Mouse (Mus musculus) spleen, adult 2 months (tissue): ENCODE measurements around the gene Gm42791. TPM values are rescaled to one million over a fixed set of nuclear protein-coding genes. Genes with fewer than 3 reads are reported as not detected.

Source experiments
- DNase-seq, 2 experiments: peaks; one replicate each; pipeline versions ENCODE4 v3.0.0 to v3.0.0-alpha.2; 2012 to 2021; ENCODE audit warnings: low spot score in 2 of 2, low read depth in 1 of 2
- H3K27ac ChIP-seq: fragments of 200-500 bp; 2 replicates; pipeline ENCODE4 v1.5.1; 2012; ENCODE audit warnings: low read length, inconsistent platforms; ENCODE audit not compliant: insufficient read depth
- H3K27me3 ChIP-seq: fragments of 200-500 bp; 2 replicates; pipeline ENCODE4 v1.6.1; 2012; ENCODE audit warnings: mild to moderate bottlenecking, moderate library complexity, low read length, inconsistent platforms; ENCODE audit not compliant: control insufficient read depth, insufficient read depth
- H3K36me3 ChIP-seq: fragments of 200-500 bp; 2 replicates; pipeline ENCODE4 v1.6.1; 2012; ENCODE audit warnings: mild to moderate bottlenecking, low read length, inconsistent platforms; ENCODE audit not compliant: control insufficient read depth, insufficient read depth
- H3K4me1 ChIP-seq: fragments of 200-500 bp; 2 replicates; pipeline ENCODE4 v1.6.1; 2011; ENCODE audit warnings: inconsistent platforms; ENCODE audit not compliant: control insufficient read depth, insufficient read depth, insufficient read length
- H3K4me3 ChIP-seq: fragments of 200-500 bp; 2 replicates; pipeline ENCODE4 v1.5.1; 2011; ENCODE audit warnings: mild to moderate bottlenecking, inconsistent platforms; ENCODE audit not compliant: insufficient read depth, insufficient read length; ENCODE audit errors: extremely low read depth
- CTCF ChIP-seq: fragments of 200-500 bp; IDR thresholded peaks from 2 replicates; pipeline ENCODE4 v1.5.1; 2011; ENCODE audit warnings: mild to moderate bottlenecking, inconsistent platforms; ENCODE audit not compliant: insufficient read depth, insufficient read length, insufficient replicate concordance; ENCODE audit errors: extremely low read depth
- POLR2A ChIP-seq: fragments of 200-500 bp; IDR thresholded peaks from 2 replicates; pipeline ENCODE4 v1.6.1; 2011; ENCODE audit warnings: low read depth, low read length, inconsistent platforms
- WGBS: fragments of 180-500 bp; shearing (Covaris S2); methylation state at CpG from one replicate; pipeline ENCODE4 v1.1.7; 2018; 5-methylcytosine and 5-hydroxymethylcytosine counted together
- polyA plus RNA-seq: library from polyadenylated mRNA; depleted of rRNA; stranded (reverse); fragments of >200 nt; gene quantifications from 2 replicates; pipeline ENCODE4 v1.2.3, GENCODE M21; 2012

The Gm42791 gene
- polyA plus RNA-seq, 1 experiment = not detected

DNA sequence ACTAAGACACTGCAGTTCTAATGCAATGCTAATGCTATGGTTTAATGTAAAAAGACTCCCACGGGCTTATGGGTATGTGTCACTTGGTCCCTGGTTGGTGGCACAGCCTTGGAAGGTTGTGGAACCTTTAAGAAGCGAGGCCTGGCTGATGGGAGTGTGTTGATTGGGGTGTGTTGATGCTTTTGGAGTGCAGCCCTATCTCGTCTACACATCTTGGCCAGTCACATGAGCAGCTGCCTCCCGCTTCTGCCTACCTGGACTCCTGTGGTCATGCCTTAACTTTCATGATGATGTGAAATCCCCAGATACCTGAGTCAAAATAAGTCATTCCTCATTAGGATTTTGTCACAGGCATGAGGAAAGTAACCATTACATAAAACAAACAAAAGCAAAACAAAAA lies 88.6 kb downstream of the Gm42791 start:
- Histone ChIP-seq H3K36me3 (no peaks in the 10 kb centered on the region), H3K27ac (no peak overlapping the region), H3K4me1 (peaks cover 21% of the 10 kb centered on the region), H3K4me3 (no peak overlapping the region), H3K27me3 (no peaks in the 10 kb centered on the region)
- no peak for DNase-seq
- no peak for TF ChIP-seq POLR2A
- no peak for TF ChIP-seq CTCF
- 80% methylated on average over 4 of the region's 4 CpGs for WGBS

DNA sequence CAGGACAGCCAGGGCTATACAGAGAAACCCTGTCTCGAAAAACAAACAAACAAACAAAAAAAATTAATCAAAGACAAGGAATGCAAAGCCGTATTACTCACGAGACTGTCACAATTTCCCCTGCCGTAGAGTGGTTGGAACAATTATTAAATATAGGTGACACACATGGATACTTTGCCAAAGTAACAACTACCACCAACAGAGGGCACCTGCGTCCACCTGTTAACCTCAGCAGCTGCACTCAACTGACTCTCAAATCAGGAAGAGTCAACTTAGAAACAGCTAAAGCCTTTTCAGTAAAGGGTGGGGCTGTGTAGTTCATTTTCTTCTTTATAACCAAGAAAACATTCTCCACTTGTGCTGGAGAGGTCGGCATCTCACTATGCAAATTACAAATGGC lies 90.1 kb downstream of the Gm42791 start:
- no peaks in the 10 kb centered on the region for H3K36me3 ChIP-seq
- no peak overlapping the region for H3K4me3 ChIP-seq
- WGBS = 37% methylated on average over 6 of the region's 6 CpGs
- peak overlapping the region; percentile 21; the same call in 1 of the 2 replicates for H3K27ac ChIP-seq
- H3K27me3 ChIP-seq = no peaks in the 10 kb centered on the region
- DNase-seq = peak; percentile 78 to 79
- TF ChIP-seq CTCF (peak; percentile 65; the same call in 1 of the 2 replicates), POLR2A (no peak)
- peaks cover 16% of the 10 kb centered on the region for H3K4me1 ChIP-seq

DNA sequence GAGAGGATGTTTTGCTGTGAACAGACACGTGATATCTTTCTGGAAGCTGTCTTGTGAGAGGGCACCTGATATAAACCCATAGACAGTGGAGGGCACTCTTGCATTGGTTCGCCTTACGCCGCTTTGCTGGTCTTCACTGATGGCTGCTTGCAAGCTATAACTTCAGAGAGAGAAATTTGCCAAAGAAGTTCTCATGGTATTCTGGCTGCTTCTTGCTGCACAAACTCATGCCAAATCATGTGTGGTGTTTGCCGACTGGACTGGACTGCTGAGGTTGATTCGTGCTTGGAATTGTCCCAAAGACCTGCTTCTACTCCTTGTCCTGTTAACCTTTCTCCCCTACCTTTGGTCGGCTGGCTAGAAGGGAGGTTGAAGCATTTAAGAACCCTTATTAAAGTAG lies 95.6 kb downstream of the Gm42791 start:
- Histone ChIP-seq H3K36me3 (no peaks in the 10 kb centered on the region), H3K4me3 (no peak overlapping the region), H3K4me1 (peaks cover 8% of the 10 kb centered on the region; the same call in 1 of the 2 replicates), H3K27ac (no peak overlapping the region), H3K27me3 (no peaks in the 10 kb centered on the region)
- no peak for DNase-seq
- WGBS = 97% methylated on average over 7 of the region's 7 CpGs
- TF ChIP-seq CTCF = no peak
- TF ChIP-seq POLR2A = no peak

DNA sequence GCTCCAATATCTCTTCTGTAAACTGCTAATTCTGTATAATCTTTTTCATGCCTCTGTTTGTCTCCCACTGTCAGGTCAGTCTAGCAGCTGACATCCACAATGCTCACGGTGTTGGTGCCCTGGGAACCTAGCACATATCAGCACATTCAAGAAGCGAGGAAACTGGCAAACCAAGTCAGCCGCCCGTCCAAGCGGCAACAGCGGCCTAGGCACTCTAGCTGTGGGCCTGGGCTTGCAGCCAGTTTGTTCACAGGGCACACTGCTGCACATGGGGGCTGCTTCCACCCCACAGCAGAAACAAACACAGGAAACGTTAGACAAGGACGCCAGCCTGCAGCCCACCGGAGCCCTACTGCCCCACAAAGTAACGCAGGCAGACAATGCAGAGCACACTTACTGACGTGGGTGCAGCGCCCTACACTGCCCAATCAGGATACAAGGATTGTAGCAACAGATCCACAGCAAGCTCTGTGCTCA lies 97.0 kb downstream of the Gm42791 start:
- H3K27me3 ChIP-seq = no peaks in the 10 kb centered on the region
- peaks cover 8% of the 10 kb centered on the region; the same call in 1 of the 2 replicates for H3K4me1 ChIP-seq
- no peak overlapping the region for H3K27ac ChIP-seq
- TF ChIP-seq CTCF (no peak), POLR2A (no peak)
- WGBS = 46% methylated on average over 12 of the region's 12 CpGs
- no peak for DNase-seq
- H3K36me3 ChIP-seq = peaks cover under 1% of the 10 kb centered on the region; the same call in 1 of the 2 replicates
- H3K4me3 ChIP-seq = no peak overlapping the region

DNA sequence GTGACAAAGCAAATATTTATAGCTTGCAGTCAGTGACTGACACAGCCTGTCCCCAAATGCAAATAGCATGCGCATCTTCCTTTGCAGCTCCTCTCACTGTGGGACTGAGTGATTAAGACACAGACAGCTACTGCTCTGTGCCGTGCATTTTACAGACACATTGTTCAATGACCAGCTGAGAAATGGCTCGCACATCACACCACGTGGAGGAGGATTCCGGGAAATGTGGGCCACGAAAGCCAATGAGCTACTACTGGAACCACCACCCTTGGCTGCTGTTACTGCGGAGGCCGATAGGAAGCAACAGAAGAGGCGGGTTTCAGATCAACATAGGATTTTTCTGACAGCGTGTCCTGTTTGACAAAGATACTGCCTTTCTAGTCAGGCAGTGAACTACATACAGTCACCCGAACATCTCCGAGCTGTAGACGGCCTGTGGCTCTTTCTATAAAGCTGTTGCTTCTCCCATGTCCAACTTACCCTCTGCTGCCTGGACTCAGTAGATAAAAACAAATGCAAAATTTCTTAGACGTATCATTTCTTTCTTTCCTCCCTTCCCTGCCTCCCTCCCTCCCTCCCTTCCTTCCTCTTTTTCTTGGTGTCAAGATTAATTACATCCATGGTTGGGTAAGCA lies 97.8 kb downstream of the Gm42791 start:
- H3K4me1 ChIP-seq = peaks cover 8% of the 10 kb centered on the region; the same call in 1 of the 2 replicates
- H3K27ac ChIP-seq = no peak overlapping the region
- no peaks in the 10 kb centered on the region for H3K27me3 ChIP-seq
- TF ChIP-seq POLR2A (no peak), CTCF (no peak)
- H3K4me3 ChIP-seq = no peak overlapping the region
- DNase-seq = no peak
- WGBS = 16% methylated on average over 14 of the region's 14 CpGs
- H3K36me3 ChIP-seq = peaks cover 2% of the 10 kb centered on the region; the same call in 1 of the 2 replicates

DNA sequence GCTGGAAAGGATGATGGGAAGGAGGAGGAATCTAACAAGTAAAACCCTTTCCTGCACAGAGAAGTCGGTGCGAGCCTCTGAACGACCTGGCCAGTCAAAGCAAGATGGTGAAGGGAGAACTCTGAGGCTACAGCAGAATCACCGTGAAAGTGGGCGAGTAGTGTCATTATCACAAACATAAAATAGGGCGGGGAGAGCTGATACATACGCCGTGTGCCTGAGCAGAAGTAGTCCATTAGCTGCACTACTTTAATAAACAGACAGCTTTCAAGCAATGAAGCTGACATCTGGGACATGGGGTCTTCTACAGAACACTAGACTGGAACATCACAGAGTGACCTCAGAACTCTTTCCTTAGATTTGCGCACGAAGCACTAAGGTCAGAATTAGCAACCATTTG lies 98.4 kb downstream of the Gm42791 start:
- Histone ChIP-seq H3K4me3 (no peak overlapping the region), H3K27ac (no peak overlapping the region), H3K4me1 (peaks cover 8% of the 10 kb centered on the region; the same call in 1 of the 2 replicates), H3K27me3 (no peaks in the 10 kb centered on the region), H3K36me3 (peaks cover 2% of the 10 kb centered on the region; the same call in 1 of the 2 replicates)
- DNase-seq = no peak
- WGBS = 90% methylated on average over 10 of the region's 10 CpGs
- TF ChIP-seq CTCF = no peak
- TF ChIP-seq POLR2A = no peak

DNA sequence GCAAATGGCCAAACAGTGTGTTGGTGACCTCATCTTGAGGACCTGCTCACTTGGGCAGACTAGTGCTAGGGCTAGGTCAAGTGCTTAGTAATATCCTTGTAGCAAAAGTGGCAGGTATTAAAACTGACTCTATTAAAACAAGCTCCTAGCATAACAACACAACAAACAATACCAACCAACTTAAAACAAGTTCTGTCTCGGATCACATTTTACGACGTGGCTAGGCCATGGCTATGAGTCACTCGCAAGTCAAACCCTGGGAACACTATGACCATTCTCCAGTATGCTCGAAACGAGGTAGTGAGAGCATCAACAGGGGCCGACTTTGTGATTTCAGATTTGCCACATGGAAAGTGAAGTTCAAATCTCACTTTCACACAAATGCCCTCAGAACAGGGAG lies 99.1 kb downstream of the Gm42791 start:
- WGBS = 94% methylated on average over 7 of the region's 7 CpGs
- peaks cover 8% of the 10 kb centered on the region; the same call in 1 of the 2 replicates for H3K4me1 ChIP-seq
- no peak for TF ChIP-seq CTCF
- TF ChIP-seq POLR2A = no peak
- H3K27me3 ChIP-seq = no peaks in the 10 kb centered on the region
- no peak overlapping the region for H3K4me3 ChIP-seq
- peaks cover 4% of the 10 kb centered on the region for H3K36me3 ChIP-seq
- no peak for DNase-seq
- no peak overlapping the region for H3K27ac ChIP-seq
